ENCODE assay signal across 8 mouse cellular contexts in genomic region chr17:32162112-32162850, GRCm38 (mm10). TPM values are rescaled to one million over a fixed set of nuclear protein-coding genes. Genes with fewer than 3 reads are reported as not detected.
DNase-seq lines count a peak whose midpoint lies in the region; ATAC-seq and TF ChIP-seq lines count a peak whose summit lies in the region.

No protein-coding gene starts in this region.

- 4% methylated on average over 58 of the region's 58 CpGs for WGBS in embryonic facial prominence, embryonic 15.5 days
- whole genome bisulfite sequencing in heart, embryonic 12.5 days = 3% methylated on average over 58 of the region's 58 CpGs
- WGBS in liver, embryonic 12.5 days (ENCODE audit: insufficient replicate concordance) = 3% methylated on average over 54 of the region's 58 CpGs

- TF ChIP-seq POLR2A in myocyte (IDR thresholded peaks at IDR 0.05; ENCODE audit: insufficient read length, low read depth) = no peak

- H3K4me1 ChIP-seq in embryonic facial prominence, embryonic 15.5 days = peaks cover 47% of the 10 kb centered on the region
- peaks cover 38% of the 10 kb centered on the region for H3K4me1 ChIP-seq in heart, embryonic 12.5 days (replicated peaks)
- peaks cover 36% of the 10 kb centered on the region for H3K4me1 ChIP-seq in liver, embryonic 12.5 days

- peak overlapping the region; percentile 48 for H3K4me3 ChIP-seq in embryonic facial prominence, embryonic 15.5 days (replicated peaks)
- H3K4me3 ChIP-seq in heart, embryonic 12.5 days = peak overlapping the region; percentile 54
- peak overlapping the region; percentile 40 for H3K4me3 ChIP-seq in liver, embryonic 12.5 days
- peak overlapping the region; percentile 3 for H3K4me3 ChIP-seq in myocyte

- peak; percentile 49 for ATAC-seq in embryonic facial prominence, embryonic 15.5 days (ENCODE audit: insufficient number of reproducible peaks, low FRiP score, low TSS enrichment, low read depth)
- 0 out of 2 replicates have a peak, but pooled peaks have one; percentile 7 for ATAC-seq in heart, embryonic 12.5 days (ENCODE audit: insufficient number of reproducible peaks, low FRiP score)
- no peak for ATAC-seq in liver, embryonic 12.5 days

- peak; percentile 41 for DNase-seq in layer of hippocampus, adult 11-12 months (ENCODE audit: low spot score)
- no peak for DNase-seq in layer of hippocampus, adult 9-10 months (ENCODE audit: low spot score)
- DNase-seq in kidney, adult 9 months = peak; percentile 52
- DNase-seq in testis, postnatal 10 days (ENCODE audit: low spot score) = peak; percentile 87

- H3K36me3 ChIP-seq in embryonic facial prominence, embryonic 15.5 days = peaks cover 17% of the 10 kb centered on the region
- H3K36me3 ChIP-seq in heart, embryonic 12.5 days = peaks cover 12% of the 10 kb centered on the region; the same call in 1 of the 2 replicates
- no peaks in the 10 kb centered on the region for H3K36me3 ChIP-seq in liver, embryonic 12.5 days
- no peaks in the 10 kb centered on the region for H3K36me3 ChIP-seq in myocyte (ENCODE audit: control insufficient read depth, insufficient read depth)

- H3K79me2 ChIP-seq in myocyte (ENCODE audit: control insufficient read depth, insufficient read depth) = peaks cover 28% of the 10 kb centered on the region

- no peaks in the 10 kb centered on the region for H3K27me3 ChIP-seq in embryonic facial prominence, embryonic 15.5 days
- H3K27me3 ChIP-seq in heart, embryonic 12.5 days (replicated peaks) = peaks cover 10% of the 10 kb centered on the region
- peaks cover 89% of the 10 kb centered on the region for H3K27me3 ChIP-seq in liver, embryonic 12.5 days (replicated peaks)
- H3K27me3 ChIP-seq in myocyte (ENCODE audit: control insufficient read depth, insufficient read depth, insufficient read length) = no peaks in the 10 kb centered on the region

- H3K27ac ChIP-seq in embryonic facial prominence, embryonic 15.5 days (replicated peaks) = peak overlapping the region; percentile 74
- no peak overlapping the region for H3K27ac ChIP-seq in heart, embryonic 12.5 days (ENCODE audit: poor library complexity, severe bottlenecking)
- H3K27ac ChIP-seq in liver, embryonic 12.5 days = no peak overlapping the region

- H3K4me2 ChIP-seq in embryonic facial prominence, embryonic 15.5 days (replicated peaks) = peak overlapping the region; percentile 87
- H3K4me2 ChIP-seq in heart, embryonic 12.5 days = peak overlapping the region; percentile 91
- H3K4me2 ChIP-seq in liver, embryonic 12.5 days = peak overlapping the region; percentile 71
- H3K4me2 ChIP-seq in myocyte (ENCODE audit: low read depth) = peak overlapping the region; percentile 82

- no peaks in the 10 kb centered on the region for H3K9me3 ChIP-seq in embryonic facial prominence, embryonic 15.5 days (replicated peaks)
- H3K9me3 ChIP-seq in heart, embryonic 12.5 days (replicated peaks) = no peaks in the 10 kb centered on the region
- H3K9me3 ChIP-seq in liver, embryonic 12.5 days (replicated peaks) = no peaks in the 10 kb centered on the region

- peak overlapping the region; percentile 18 for H3K9ac ChIP-seq in embryonic facial prominence, embryonic 15.5 days
- H3K9ac ChIP-seq in heart, embryonic 12.5 days = peak overlapping the region; percentile 33
- no peak overlapping the region for H3K9ac ChIP-seq in liver, embryonic 12.5 days

- H3ac ChIP-seq in myocyte (ENCODE audit: control insufficient read depth, insufficient read length) = no peak overlapping the region

TF ChIP-seq in myocyte, 11 proteins besides CTCF, POLR2A, EP300 and RAD21:
- TF ChIP-seq E2F4 (IDR thresholded peaks at IDR 0.05; ENCODE audit: insufficient read depth) (no peak), MYOD1 (IDR thresholded peaks at IDR 0.05; ENCODE audit: control insufficient read depth in 1 of 3, insufficient read length in 2 of 3, low read depth in 2 of 3) (peak in 1 of 3 experiments; percentile 39), POLR2AphosphoS2 (IDR thresholded peaks at IDR 0.05; ENCODE audit: insufficient read length, low read depth) (no peak), MYOG (IDR thresholded peaks at IDR 0.05; ENCODE audit: control insufficient read depth in 1 of 3, insufficient read depth in 1 of 3, insufficient read length in 2 of 3, low read depth in 2 of 3) (peak in 1 of 3 experiments; percentile 12)

RNA-seq across cellular contexts. Expression of gene Notch3, which starts 4.4 kb away (rescaled TPM):
- polyA plus RNA-seq in embryonic facial prominence, embryonic 15.5 days (2015; fragmentation: Nextera tagmentation; extraction: Ambion mirVana) = 18.3 and 19.4 TPM in 2 replicates
- polyA plus RNA-seq in heart, embryonic 12.5 days (2016; fragmentation: Nextera tagmentation; extraction: Ambion mirVana) = 8.0 and 10.6 TPM in 2 replicates
- 1.7 and 2.3 TPM in 2 replicates for polyA plus RNA-seq in liver, embryonic 12.5 days (2016; fragmentation: Nextera tagmentation; extraction: Ambion mirVana)
- polyA plus RNA-seq in myocyte (2012; fragmentation: generic; extraction: Trizol) = 84.6 TPM

RNA-seq across cellular contexts. Expression of gene Ephx3, which starts 27.1 kb away (rescaled TPM):
- polyA plus RNA-seq in embryonic facial prominence, embryonic 15.5 days (2015; fragmentation: Nextera tagmentation; extraction: Ambion mirVana) = 10.3 and 11.9 TPM in 2 replicates
- polyA plus RNA-seq in heart, embryonic 12.5 days (2016; fragmentation: Nextera tagmentation; extraction: Ambion mirVana) = 0.09 TPM in 1 of 2 replicates, not detected in the other
- 0.10 and 0.13 TPM in 2 replicates for polyA plus RNA-seq in liver, embryonic 12.5 days (2016; fragmentation: Nextera tagmentation; extraction: Ambion mirVana)
- 0.12 TPM for polyA plus RNA-seq in myocyte (2012; fragmentation: generic; extraction: Trizol)

Comparison
In these comparisons a context has a peak if more than half of its experiments do, and no peak if none do; other contexts are left out.
1. H3K4me3 ChIP-seq: peak in every context shown above with its lines; median percentile 54 in heart, embryonic 12.5 days; 48 in embryonic facial prominence, embryonic 15.5 days; 40 in liver, embryonic 12.5 days; 3 in myocyte.